Mouse (Mus musculus): ENCODE data around the gene Ints2.
"Not testable (repeated sequence)": the region's sequence is repeated elsewhere in the genome, so short reads cannot be mapped to it uniquely, and the experiment has no call there.

Gene Ints2

GRCm38 (mm10) chr11:86257460-86258076, at the start of gene Ints2:
TSS of gene Ints2 (minus strand) at chr11:86257575.
- in situ Hi-C loops (cut with MseI, MboI), result no loop called here

DNA sequence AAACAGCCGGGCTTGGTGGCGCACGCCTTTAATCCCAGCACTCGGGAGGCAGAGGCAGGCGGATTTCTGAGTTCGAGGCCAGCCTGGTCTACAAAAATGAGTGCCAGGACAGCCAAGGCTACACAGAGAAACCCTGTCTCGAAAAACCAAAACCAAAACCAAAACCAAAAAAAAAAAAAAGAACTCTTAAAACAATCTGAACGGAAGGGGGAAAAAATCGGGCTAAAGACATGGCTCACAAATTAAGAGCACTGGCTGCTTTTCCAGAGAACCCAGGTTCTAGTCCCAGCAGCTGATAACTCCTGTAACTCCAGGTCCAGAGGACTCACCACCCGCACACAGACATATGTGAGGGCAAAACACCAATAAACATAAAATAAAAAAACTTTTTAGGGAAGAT, 34.8 kb upstream of the Ints2 start:
- in situ Hi-C loops (cut with MseI, MboI), result not testable (repeated sequence)

GRCm38 (mm10) chr11:86291714-86292113, 34.3 kb upstream of the Ints2 start:
- in situ Hi-C loops (cut with MseI, MboI), result no loop called here

DNA sequence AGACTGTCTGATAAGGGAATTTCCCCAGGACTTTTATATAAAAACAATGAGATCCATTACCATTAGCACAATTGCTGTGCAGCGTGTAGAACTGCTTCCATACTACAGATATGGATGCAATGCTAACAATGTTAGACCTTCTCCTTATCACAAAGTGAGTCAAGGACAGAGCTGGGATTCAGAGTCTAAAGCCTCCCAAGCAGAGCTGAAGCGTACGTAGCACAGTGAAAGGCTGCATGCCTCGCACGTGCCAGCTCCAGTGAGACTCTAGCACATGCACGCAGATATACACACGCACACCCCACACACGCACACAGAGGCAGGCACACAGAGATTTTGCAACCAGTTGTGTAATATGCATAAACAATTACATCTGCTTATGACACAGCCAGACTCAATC, 28.4 kb upstream of the Ints2 start:
- in situ Hi-C loops (cut with MseI, MboI), result no loop called here

DNA sequence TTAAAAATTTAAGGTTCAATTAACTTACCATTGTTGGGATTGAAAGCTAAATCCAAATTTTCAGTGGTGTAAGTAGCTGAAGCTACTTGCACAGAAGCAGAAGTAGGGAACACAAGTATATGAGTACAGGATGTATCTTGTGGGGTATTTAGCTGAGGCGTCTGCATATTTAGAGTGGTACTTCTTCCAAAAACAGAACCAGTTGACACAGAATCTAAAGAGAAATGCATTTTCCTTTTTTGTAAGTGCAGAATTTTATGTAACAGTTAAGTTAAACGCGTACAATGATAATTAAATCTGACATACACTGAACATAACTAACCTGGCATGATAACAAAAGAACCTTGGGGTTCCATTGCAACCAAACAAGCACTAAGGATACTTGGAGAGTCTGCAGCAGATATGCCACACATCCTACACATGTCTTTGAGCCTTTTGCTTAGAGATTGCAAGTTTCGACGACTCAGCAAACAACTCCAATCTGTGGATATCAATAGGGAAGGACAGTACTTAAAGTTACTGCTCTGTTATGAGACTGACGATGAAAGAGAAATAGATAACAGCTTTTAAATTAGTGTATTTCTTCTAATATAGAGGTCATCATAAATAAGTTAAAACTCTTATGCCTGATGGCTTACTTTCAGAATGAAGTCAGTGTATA, 21.2 kb upstream of the Ints2 start:
- in situ Hi-C loops (cut with MseI, MboI), result no loop called here

GRCm38 (mm10) chr11:86257054-86257453, 321 bp downstream of the Ints2 start:
- in situ Hi-C loops (cut with MseI, MboI), result no loop called here

- in situ Hi-C loops (cut with MseI, MboI), result no loop called here
These were observed 4.0 kb downstream of the Ints2 start for GRCm38 (mm10) chr11:86253342-86253741.

- in situ Hi-C loops (cut with MseI, MboI), result no loop called here
These were observed 24.9 kb downstream of the Ints2 start for GRCm38 (mm10) chr11:86232446-86232845.

- in situ Hi-C loops (cut with MseI, MboI), result no loop called here
These were observed 25.5 kb downstream of the Ints2 start for GRCm38 (mm10) chr11:86231781-86232350.

GRCm38 (mm10) chr11:86226646-86227180, 30.7 kb downstream of the Ints2 start:
- in situ Hi-C loops (cut with MseI, MboI), result no loop called here

DNA sequence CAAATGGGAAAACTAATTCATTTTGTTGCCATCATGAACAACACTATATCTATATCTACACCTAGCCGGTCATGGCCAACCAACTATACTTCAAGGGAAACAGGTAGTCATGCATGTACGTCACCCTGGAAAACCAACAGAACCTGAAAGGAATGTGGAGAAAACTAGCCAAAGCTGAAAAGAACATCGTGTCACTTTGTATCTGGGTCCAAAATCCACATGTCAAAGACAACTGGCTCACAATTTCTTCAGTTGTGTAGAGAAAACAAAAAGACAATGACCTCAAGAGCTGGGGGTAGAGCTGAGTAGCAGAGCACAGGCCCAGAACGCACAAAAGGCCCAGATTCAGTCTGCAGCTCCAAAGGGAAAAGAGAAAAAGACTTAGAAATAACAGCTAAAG, 31.6 kb downstream of the Ints2 start:
- in situ Hi-C loops (cut with MseI, MboI), result no loop called here

- in situ Hi-C loops (cut with MseI, MboI), result no loop called here
These were observed 45.6 kb downstream of the Ints2 start for GRCm38 (mm10) chr11:86211803-86212202.

DNA sequence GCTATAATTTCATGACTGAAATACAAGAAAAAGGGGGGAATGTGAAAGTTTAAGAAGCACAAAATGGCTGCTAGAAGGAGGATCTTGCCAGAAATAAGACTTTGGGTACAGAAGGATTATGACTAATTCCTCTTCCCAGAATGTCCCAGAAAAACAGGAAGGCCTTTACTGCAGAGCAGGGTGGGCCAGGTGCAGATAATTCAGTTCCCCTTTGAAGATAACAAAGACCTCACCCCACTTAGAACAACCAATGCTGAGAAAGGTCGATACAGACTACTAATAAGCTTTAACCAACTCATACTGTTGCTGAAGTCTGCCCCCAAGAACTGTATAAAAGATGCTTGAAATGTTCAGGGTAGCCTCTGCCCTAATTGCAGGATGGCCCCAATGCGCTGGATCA, 48.3 kb downstream of the Ints2 start:
- in situ Hi-C loops (cut with MseI, MboI), result no loop called here

- in situ Hi-C loops (cut with MseI, MboI), result no loop called here
These were observed 51.5 kb downstream of the Ints2 start for GRCm38 (mm10) chr11:86205876-86206275.

DNA sequence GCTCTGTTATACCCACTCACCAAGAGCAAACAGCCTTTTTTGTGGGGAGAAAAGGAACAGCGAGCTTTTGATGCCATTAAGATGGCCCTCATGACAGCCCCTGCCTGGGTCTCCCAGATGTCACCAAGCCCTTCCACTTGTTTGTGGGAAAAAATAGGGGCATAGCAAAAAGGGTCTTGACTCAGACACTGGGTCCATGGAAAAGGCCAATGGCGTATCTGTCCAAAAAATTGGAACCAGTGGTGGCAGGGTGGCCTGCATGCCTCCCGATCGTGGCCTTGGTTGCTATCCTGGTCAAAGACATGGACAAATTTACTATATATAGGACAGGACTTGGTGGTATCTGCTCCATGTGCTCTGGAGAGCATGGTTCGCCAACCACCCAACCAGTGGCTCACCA, 52.3 kb downstream of the Ints2 start:
- in situ Hi-C loops (cut with MseI, MboI), result no loop called here

- in situ Hi-C loops (cut with MseI, MboI), result no loop called here
These were observed 55.3 kb downstream of the Ints2 start for GRCm38 (mm10) chr11:86201901-86202675.

DNA sequence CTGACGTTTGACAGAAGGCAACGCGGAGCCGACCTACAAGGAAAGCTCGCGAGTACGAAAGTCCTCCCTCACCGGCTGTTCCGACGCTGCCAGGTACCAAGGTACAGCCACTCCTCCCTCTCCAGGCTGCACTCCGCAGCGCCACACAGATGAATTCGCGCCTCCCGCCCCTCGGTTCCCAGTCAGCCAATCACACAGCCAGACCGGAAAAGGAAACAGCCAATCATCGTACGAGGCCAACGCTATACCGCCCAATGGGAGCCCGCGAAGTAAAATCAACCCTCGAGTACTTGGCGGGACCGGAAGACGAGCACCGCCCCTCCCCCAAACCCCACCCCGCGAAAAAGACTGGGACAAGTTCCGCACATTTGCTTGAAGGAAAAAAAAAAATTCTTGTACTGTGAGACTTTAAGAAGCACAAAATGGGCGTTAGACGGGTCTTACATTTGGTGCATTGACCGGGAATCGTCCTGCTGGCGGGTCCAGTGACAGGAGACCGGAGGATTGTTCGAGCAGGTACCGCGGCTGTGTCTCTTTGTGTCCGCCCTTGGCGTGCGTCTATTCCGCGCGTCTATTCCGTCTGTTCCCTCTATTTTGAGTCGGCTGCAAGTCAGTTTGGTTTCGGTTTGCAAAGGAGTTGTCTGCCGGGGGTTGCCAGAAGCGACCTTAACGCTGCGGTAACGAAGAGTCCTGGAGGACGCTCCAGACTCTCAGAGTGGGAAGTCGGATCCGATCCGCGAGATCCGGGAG, 56.2 kb downstream of the Ints2 start, which contains the start of gene Brip1:
Gene Brip1 (minus strand): TSS at position 157 of the 750 bp plus-strand sequence.
- in situ Hi-C loops (cut with MseI, MboI), result no loop called here

DNA sequence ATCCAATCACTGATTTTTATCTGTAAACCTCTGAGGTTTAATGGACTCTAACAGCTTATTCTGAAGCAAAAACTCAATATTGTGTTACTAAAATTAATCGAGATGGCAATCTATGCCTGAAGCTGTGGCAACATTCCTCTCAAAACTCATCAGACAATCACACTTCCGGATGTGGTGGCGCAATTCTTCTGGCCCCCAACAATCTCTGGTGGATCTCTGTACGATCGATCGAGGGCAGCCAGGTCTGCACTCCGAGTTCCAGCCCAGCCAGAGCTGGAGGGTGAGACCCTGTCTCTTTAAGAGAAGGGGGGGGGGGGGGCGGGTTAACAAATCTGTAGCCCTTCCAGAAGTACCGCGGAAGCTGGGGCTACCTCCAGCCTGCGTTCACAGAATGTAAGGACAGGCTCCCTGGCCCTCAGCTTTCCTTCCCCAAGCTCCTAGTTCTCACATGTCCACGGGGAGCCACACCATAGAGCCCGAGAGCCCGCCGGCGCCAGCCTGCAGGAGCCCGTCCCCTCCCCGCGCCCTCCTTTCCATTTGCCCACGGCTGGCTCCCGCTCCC, 56.8 kb downstream of the Ints2 start:
- in situ Hi-C loops (cut with MseI, MboI), result no loop called here

GRCm38 (mm10) chr11:86199733-86200132, 57.6 kb downstream of the Ints2 start:
- in situ Hi-C loops (cut with MseI, MboI), result no loop called here

GRCm38 (mm10) chr11:86185224-86185623, 72.2 kb downstream of the Ints2 start:
- in situ Hi-C loops (cut with MseI, MboI), result not testable (repeated sequence)

DNA sequence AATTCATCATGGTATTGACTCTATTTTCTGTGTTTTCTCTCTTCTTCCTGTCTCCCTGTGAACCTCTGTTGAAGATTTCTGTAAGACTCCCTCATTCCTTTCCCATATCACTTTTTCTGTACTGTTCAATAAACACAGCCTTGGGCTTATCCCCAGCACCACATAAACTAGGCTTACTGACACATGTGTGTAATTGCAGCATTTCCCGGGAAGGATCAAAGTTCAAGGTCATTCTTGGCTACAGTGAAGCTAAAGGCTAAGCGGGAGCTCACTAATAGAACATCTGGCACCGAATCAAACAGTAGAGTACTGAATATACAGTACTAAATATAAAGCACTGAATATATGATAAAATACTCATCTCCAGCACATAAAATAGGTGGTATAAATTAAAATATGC, 81.5 kb downstream of the Ints2 start:
- in situ Hi-C loops (cut with MseI, MboI), result loop anchor here in 1 of 2 experiments (10.0 kb wide), 1 partner anchor 311 kb away; no protein-coding TSS in a partner anchor
